Mouse (Mus musculus) limb, embryonic 10.5 days (tissue): Measurements from ENCODE around the gene Trir. TPM values are rescaled to one million over a fixed set of nuclear protein-coding genes. Genes with fewer than 3 reads are reported as not detected.
A peak's percentile ranks its signal among the peaks of the same experiment; 100 is the strongest.

Experiments
- DNase-seq: peaks from one replicate; pipeline ENCODE4 v3.0.0-alpha.2; 2017; ENCODE audit warnings: low spot score
- H3K27ac ChIP-seq: fragments of 300-500 bp; sonication (generic); 2 replicates; pipeline ENCODE4 v1.5.1; 2016; ENCODE audit warnings: mild to moderate bottlenecking
- H3K27me3 ChIP-seq: fragments of 300-500 bp; sonication (generic); 2 replicates; pipeline ENCODE4 v1.6.1; 2016; ENCODE audit warnings: low read depth, mild to moderate bottlenecking; ENCODE audit not compliant: poor library complexity, severe bottlenecking
- H3K36me3 ChIP-seq: fragments of 300-500 bp; sonication (generic); 2 replicates; pipeline ENCODE4 v1.6.1; 2016; ENCODE audit warnings: mild to moderate bottlenecking, moderate library complexity
- H3K4me1 ChIP-seq: fragments of 300-500 bp; sonication (generic); 2 replicates; pipeline ENCODE4 v1.6.1; 2016
- H3K4me3 ChIP-seq: fragments of 300-500 bp; sonication (generic); 2 replicates; pipeline ENCODE4 v1.5.1; 2016; ENCODE audit warnings: mild to moderate bottlenecking, moderate library complexity
- H3K9me3 ChIP-seq: fragments of 300-500 bp; sonication (generic); replicated peaks from 2 replicates; pipeline ENCODE4 v1.6.1; 2016; ENCODE audit warnings: mild to moderate bottlenecking
- WGBS: fragments of 180-500 bp; shearing (Covaris S2); methylation state at CpG from one replicate; pipeline ENCODE4 v1.1.7; 2016; 5-methylcytosine and 5-hydroxymethylcytosine counted together
- polyA plus RNA-seq: library from polyadenylated mRNA; unstranded; fragments of >200 nt; fragmentation: Nextera tagmentation; extraction: Ambion mirVana; gene quantifications from 2 replicates; pipeline ENCODE4 v1.2.1, GENCODE M21; 2016

Gene Trir
- polyA plus RNA-seq, 1 experiment from 2014 or later, result 138 TPM

DNA sequence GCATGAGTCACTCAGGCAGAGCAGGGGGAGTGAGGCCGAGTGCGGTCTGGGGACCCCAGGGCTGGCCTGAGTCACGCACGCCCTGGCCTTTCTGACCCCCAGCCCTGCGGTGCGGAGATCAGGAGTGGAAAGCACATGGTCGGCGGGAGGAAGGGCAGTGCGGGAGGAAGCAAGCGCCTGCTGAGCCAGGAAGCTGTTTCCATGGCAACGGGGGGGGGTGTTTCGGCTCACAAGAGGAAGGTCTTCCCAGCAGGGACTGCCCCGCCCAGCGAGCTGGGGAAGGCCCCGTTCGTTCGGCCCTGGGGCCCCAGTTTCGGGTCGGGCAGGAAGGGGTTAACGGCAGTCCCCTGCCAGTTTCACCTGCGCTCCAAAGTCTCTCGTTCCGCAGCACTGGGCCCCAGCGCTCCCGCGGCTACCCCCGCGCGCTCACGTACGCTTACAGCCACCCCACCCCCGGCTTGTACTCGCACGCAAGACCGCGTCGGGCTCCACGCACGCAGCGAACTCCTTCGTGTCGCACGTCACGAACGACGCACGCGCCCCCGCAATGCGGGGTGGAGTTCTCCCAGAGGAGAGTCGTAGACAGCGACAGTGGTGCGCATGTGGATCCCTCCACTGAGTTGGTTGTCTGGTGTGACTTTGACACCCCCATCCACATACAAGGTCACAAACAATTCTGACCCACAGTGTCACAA, 40.8 kb upstream of the Trir start:
- peak overlapping the region; percentile 89 for H3K27ac ChIP-seq
- H3K4me3 ChIP-seq, result peak overlapping the region; percentile 66
- H3K4me1 ChIP-seq, result peaks cover 65% of the 10 kb centered on the region
- WGBS, result 0% methylated on average over 53 of the region's 53 CpGs
- no peaks in the 10 kb centered on the region for H3K36me3 ChIP-seq
- H3K9me3 ChIP-seq, result no peaks in the 10 kb centered on the region
- DNase-seq, result peak; percentile 91
- H3K27me3 ChIP-seq, result peaks cover 23% of the 10 kb centered on the region; the same call in 1 of the 2 replicates

DNA sequence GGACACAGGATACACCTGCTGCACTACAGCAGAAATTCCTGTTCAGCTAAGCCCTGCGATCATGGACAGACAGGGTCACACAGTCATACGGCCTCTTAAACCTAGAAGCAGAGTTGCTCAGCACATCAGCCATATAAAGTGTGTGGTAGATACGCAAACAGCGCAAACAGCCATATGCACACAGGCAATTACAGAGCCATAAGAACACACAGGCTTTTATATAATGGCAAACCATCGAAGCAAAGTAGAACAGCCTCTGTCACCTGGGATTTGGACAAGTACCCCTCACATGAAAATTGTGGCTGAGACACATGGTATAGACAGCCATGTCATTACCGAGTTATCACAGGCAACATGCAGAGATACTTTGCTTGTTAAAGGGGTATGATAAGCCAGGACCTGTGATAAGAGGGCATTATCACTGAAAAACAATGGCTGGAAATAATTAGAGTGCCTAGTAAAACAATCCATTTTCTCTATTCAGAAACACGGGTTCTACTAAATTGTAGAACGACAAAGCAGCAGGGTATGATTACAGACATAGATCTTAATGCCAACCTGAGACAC, 40.2 kb upstream of the Trir start:
- H3K4me3 ChIP-seq, result peak overlapping the region; percentile 66
- DNase-seq, result no peak
- no peaks in the 10 kb centered on the region for H3K9me3 ChIP-seq
- H3K27ac ChIP-seq, result peak overlapping the region; percentile 89
- peaks cover 24% of the 10 kb centered on the region; the same call in 1 of the 2 replicates for H3K27me3 ChIP-seq
- no peaks in the 10 kb centered on the region for H3K36me3 ChIP-seq
- WGBS, result 44% methylated on average over 8 of the region's 8 CpGs
- peaks cover 64% of the 10 kb centered on the region for H3K4me1 ChIP-seq

- Histone ChIP-seq H3K4me1 (peaks cover 55% of the 10 kb centered on the region), H3K9me3 (no peaks in the 10 kb centered on the region), H3K36me3 (no peaks in the 10 kb centered on the region), H3K27me3 (peaks cover 24% of the 10 kb centered on the region; the same call in 1 of the 2 replicates), H3K4me3 (no peak overlapping the region), H3K27ac (no peak overlapping the region)
- WGBS, result 85% methylated on average over 5 of the region's 5 CpGs
- DNase-seq, result no peak
These were observed 39.2 kb upstream of the Trir start for GRCm38 (mm10) chr8:84987388-84987787.

DNA sequence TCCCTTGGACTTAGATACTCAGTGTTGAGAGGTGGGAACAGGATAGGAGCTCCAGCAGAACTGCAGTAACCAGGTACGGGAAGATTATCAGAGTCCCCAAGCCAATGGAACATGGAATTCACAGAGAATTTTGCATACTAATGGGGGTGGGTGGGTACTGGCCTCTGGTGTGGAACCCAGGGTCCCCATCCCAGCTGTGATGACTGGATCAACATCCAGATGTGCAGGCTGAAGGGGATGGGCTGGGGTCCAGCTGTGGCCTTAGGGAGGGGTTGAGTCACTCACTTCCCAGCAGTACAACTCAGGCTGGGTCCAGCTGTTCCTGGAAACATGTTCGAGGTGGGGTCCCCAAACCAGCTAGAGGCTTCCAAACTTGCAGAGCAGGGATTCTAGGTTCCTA, 38.7 kb upstream of the Trir start:
- Histone ChIP-seq H3K4me1 (peaks cover 54% of the 10 kb centered on the region), H3K27ac (no peak overlapping the region; the same call in 1 of the 2 replicates), H3K36me3 (no peaks in the 10 kb centered on the region), H3K9me3 (no peaks in the 10 kb centered on the region), H3K4me3 (no peak overlapping the region), H3K27me3 (peaks cover 28% of the 10 kb centered on the region; the same call in 1 of the 2 replicates)
- 75% methylated on average over 2 of the region's 2 CpGs for WGBS
- no peak for DNase-seq

DNA sequence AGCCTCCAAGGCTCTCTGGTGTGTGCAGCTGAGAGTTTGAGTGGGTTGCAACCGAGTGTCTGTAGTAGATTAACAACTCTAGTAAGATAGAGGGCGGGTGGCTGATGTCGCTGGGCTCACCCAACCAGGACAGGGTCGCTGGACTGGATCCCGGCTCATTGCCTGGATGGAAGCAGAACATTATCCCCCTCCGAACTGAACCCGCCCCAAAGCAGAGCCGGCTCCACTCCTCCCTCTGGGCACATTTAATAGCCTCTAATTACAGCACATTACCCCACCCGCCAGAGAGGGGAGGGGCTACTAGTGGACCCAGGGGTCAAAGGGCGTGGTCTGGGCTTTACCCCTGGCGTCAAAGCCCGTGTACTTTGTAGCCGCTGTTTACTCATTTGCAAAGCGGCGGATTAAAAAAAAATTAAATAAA, 37.3 kb upstream of the Trir start:
- H3K4me1 ChIP-seq, result peaks cover 45% of the 10 kb centered on the region
- no peaks in the 10 kb centered on the region for H3K36me3 ChIP-seq
- H3K9me3 ChIP-seq, result no peaks in the 10 kb centered on the region
- peak; percentile 43 for DNase-seq
- peaks cover 42% of the 10 kb centered on the region for H3K27me3 ChIP-seq
- 9% methylated on average over 15 of the region's 15 CpGs for WGBS
- peak overlapping the region; percentile 87 for H3K27ac ChIP-seq
- peak overlapping the region; percentile 73 for H3K4me3 ChIP-seq

DNA sequence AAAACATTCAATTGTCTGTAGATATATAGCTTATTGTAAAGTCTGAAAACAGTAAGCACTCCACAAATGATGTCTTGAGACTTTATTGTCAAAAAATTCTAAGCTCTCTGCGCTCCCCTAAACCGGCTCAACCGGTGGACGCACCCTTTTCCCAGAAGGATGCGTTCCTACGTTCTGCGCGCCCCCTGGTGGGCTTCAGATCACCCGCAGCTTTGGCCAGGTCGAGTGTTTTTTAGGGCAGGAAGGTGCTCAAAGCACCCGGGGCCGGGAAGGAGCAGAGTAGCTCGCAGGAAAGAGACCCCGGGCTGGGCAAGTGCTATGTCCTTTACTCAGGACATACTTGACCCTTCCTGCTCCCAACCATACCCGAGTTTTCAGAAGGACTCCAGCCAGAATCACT, 36.8 kb upstream of the Trir start:
- H3K36me3 ChIP-seq, result no peaks in the 10 kb centered on the region
- under 1% methylated on average over 15 of the region's 15 CpGs for WGBS
- DNase-seq, result peak; percentile 95
- H3K27me3 ChIP-seq, result peaks cover 47% of the 10 kb centered on the region
- peaks cover 40% of the 10 kb centered on the region for H3K4me1 ChIP-seq
- H3K27ac ChIP-seq, result peak overlapping the region; percentile 87
- H3K4me3 ChIP-seq, result peak overlapping the region; percentile 73
- no peaks in the 10 kb centered on the region for H3K9me3 ChIP-seq

DNA sequence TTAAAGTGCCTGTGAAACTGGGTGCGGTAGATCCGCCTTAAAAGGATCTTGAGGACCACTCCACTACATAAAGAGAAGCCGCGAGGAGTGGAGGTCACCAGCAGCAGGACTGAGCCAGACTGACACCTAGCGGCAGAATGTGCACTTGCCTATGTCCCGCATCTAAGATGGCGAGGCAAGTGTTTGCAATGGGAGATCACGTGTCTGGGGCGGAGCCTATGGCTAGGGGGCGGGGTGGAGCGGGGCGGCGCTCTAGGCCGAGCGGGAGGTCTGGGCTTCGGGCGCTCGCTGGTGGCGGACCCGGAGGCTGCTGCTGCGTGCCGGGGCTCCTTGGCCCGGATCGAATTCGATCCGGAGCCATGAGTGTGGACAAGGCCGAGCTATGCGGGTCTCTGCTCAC, 36.3 kb upstream of the Trir start, which contains the start of gene Hook2:
Gene Hook2 (plus strand): TSS at position 255 of the 400 bp plus-strand sequence.
- Histone ChIP-seq H3K4me1 (peaks cover 35% of the 10 kb centered on the region), H3K27me3 (peaks cover 52% of the 10 kb centered on the region), H3K27ac (peak within 1 kb of the TSS; percentile 87), H3K36me3 (no peaks in the 10 kb centered on the region), H3K9me3 (no peaks in the 10 kb centered on the region), H3K4me3 (peak within 1 kb of the TSS; percentile 73)
- under 1% methylated on average over 28 of the region's 28 CpGs for WGBS
- peak; percentile 96 for DNase-seq

- WGBS, result 1% methylated on average over 15 of the region's 15 CpGs
- Histone ChIP-seq H3K27me3 (peaks cover 57% of the 10 kb centered on the region), H3K36me3 (no peaks in the 10 kb centered on the region), H3K4me1 (peaks cover 34% of the 10 kb centered on the region), H3K27ac (peak overlapping the region; percentile 87), H3K4me3 (peak overlapping the region; percentile 73), H3K9me3 (no peaks in the 10 kb centered on the region)
- DNase-seq, result no peak
These were observed 35.8 kb upstream of the Trir start for GRCm38 (mm10) chr8:84990836-84991235.

DNA sequence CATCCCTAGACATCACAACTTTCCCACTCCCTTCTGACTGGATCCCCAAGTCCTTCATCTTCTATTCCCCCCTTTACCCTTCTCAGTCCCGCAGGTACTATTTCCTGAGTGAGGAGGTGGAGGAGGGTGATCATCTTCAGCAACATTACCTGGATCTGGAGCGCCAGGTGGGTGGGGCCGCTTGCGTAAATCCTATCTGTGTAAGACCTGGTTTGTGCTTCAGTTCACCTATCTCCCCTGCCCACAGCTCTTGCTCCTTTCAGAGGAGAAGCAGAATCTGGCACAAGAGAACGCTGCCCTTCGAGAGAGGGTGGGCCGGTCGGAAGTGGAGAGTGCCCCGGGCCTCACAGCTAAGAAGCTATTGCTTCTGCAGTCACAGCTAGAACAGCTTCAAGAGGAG, 32.2 kb upstream of the Trir start:
- no peak overlapping the region for H3K4me3 ChIP-seq
- no peaks in the 10 kb centered on the region for H3K9me3 ChIP-seq
- peaks cover 32% of the 10 kb centered on the region for H3K4me1 ChIP-seq
- H3K27ac ChIP-seq, result no peak overlapping the region
- peaks cover 60% of the 10 kb centered on the region for H3K27me3 ChIP-seq
- DNase-seq, result no peak
- WGBS, result 93% methylated on average over 9 of the region's 9 CpGs
- no peaks in the 10 kb centered on the region for H3K36me3 ChIP-seq

DNA sequence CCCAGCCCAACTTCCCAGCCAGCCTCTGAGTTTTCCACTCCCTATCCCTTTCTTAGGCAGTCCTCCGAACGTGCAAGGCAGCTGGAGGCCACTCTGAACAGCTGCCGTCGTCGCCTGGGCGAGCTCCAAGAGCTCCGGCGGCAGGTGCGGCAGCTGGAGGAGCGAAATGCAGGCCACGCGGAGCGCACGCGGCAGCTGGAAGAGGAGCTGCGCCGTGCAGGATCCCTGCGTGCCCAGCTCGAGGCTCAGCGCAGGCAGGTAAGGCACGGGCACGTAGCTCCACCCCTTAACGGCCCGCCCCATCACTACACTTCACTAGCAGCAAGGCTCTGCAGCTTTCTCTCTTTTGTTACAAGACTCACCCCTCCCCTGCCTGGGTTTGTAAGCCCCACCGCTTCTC, 30.9 kb upstream of the Trir start:
- peak; percentile 43 for DNase-seq
- Histone ChIP-seq H3K4me1 (peaks cover 21% of the 10 kb centered on the region), H3K4me3 (peak overlapping the region; percentile 24), H3K27ac (peak overlapping the region; percentile 56; the same call in 1 of the 2 replicates), H3K36me3 (no peaks in the 10 kb centered on the region), H3K27me3 (peaks cover 60% of the 10 kb centered on the region), H3K9me3 (no peaks in the 10 kb centered on the region)
- WGBS, result 25% methylated on average over 25 of the region's 25 CpGs

GRCm38 (mm10) chr8:84996978-84997377, 29.6 kb upstream of the Trir start:
- no peaks in the 10 kb centered on the region for H3K9me3 ChIP-seq
- H3K36me3 ChIP-seq, result no peaks in the 10 kb centered on the region
- H3K27me3 ChIP-seq, result peaks cover 55% of the 10 kb centered on the region
- no peak overlapping the region for H3K4me3 ChIP-seq
- peaks cover 15% of the 10 kb centered on the region for H3K4me1 ChIP-seq
- DNase-seq, result no peak
- 76% methylated on average over 5 of the region's 5 CpGs for WGBS
- H3K27ac ChIP-seq, result no peak overlapping the region

- peak; percentile 92 for DNase-seq
- Histone ChIP-seq H3K27me3 (peaks cover 52% of the 10 kb centered on the region), H3K27ac (peak overlapping the region; percentile 47), H3K36me3 (no peaks in the 10 kb centered on the region), H3K4me3 (peak overlapping the region; percentile 27), H3K4me1 (peaks cover 15% of the 10 kb centered on the region), H3K9me3 (no peaks in the 10 kb centered on the region)
- WGBS, result 6% methylated on average over 19 of the region's 19 CpGs
These were observed 28.9 kb upstream of the Trir start for GRCm38 (mm10) chr8:84997649-84998295.

DNA sequence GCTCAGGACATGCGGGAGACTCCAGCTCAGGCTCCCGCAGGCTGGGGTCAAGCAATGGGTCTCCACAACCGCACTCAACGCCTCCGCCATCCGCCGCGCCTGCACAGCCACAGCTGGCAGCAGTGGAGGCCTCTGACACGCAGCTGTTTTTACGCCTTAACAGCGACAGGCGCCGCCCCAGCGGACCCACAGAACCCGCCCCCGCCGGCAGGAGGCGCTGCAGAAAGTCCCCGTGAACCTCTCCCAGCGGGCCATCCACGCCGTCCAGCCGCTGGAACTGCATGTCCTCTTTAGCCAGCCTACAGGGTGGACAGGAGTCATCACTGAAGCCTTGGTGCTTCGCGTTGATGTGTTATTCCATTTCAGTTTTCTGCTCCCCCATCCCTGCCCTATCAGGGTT, 18.9 kb upstream of the Trir start:
- H3K27ac ChIP-seq, result no peak overlapping the region
- no peak overlapping the region; the same call in 1 of the 2 replicates for H3K4me3 ChIP-seq
- H3K27me3 ChIP-seq, result peaks cover 56% of the 10 kb centered on the region
- peaks cover 11% of the 10 kb centered on the region for H3K4me1 ChIP-seq
- H3K36me3 ChIP-seq, result no peaks in the 10 kb centered on the region
- peak; percentile 52 for DNase-seq
- H3K9me3 ChIP-seq, result no peaks in the 10 kb centered on the region
- 13% methylated on average over 25 of the region's 25 CpGs for WGBS
